Mouse (Mus musculus) limb, embryonic 11.5 days (tissue): ENCODE data around the gene Efl1. TPM values are rescaled to one million over a fixed set of nuclear protein-coding genes. Genes with fewer than 3 reads are reported as not detected.

Source experiments
- ATAC-seq: fragments of 200-750 bp; cut with Nextera tagmentation; 2 replicates; pipeline ENCODE4 v1.8.0; 2017; ENCODE audit warnings: low read depth; ENCODE audit not compliant: insufficient number of reproducible peaks, low FRiP score, low TSS enrichment
- DNase-seq: peaks from one replicate; pipeline ENCODE4 v3.0.0-alpha.2; 2015; ENCODE audit warnings: low spot score
- H3K27ac ChIP-seq: fragments of 300-500 bp; sonication (generic); replicated peaks from 2 replicates; pipeline ENCODE4 v1.5.1; 2014; ENCODE audit warnings: low read depth, mild to moderate bottlenecking, low read length
- H3K27me3 ChIP-seq: fragments of 300-500 bp; sonication (generic); 2 replicates; pipeline ENCODE4 v1.6.1; 2014; ENCODE audit warnings: mild to moderate bottlenecking, low read length, mixed read lengths; ENCODE audit not compliant: control insufficient read depth, insufficient read depth
- H3K36me3 ChIP-seq: fragments of 300-500 bp; sonication (generic); 2 replicates; pipeline ENCODE4 v1.6.1; 2014; ENCODE audit warnings: mild to moderate bottlenecking, low read length, moderate library complexity, mixed read lengths; ENCODE audit not compliant: control insufficient read depth, insufficient read depth
- H3K4me1 ChIP-seq: fragments of 300-500 bp; sonication (generic); 2 replicates; pipeline ENCODE4 v1.6.1; 2014; ENCODE audit warnings: low read length, mixed read lengths; ENCODE audit not compliant: control insufficient read depth, insufficient read depth
- H3K4me2 ChIP-seq: fragments of 300-500 bp; sonication (generic); 2 replicates; pipeline ENCODE4 v1.6.1; 2014; ENCODE audit warnings: low read depth, mild to moderate bottlenecking, moderate library complexity; ENCODE audit not compliant: severe bottlenecking
- H3K4me3 ChIP-seq: fragments of 300-500 bp; sonication (generic); 2 replicates; pipeline ENCODE4 v1.5.1; 2014; ENCODE audit warnings: low read depth, low read length
- H3K9ac ChIP-seq: fragments of 300-500 bp; sonication (generic); 2 replicates; pipeline ENCODE4 v1.6.1; 2014; ENCODE audit warnings: mild to moderate bottlenecking, low read length
- H3K9me3 ChIP-seq: fragments of 300-500 bp; sonication (generic); 2 replicates; pipeline ENCODE4 v1.6.1; 2016; ENCODE audit warnings: low read length; ENCODE audit not compliant: control insufficient read depth
- WGBS: fragments of 180-500 bp; shearing (Covaris S2); extraction: QIAGEN DNeasy Blood & Tissue Kit; methylation state at CpG from one replicate; pipeline ENCODE4 v1.1.7; 2014; 5-methylcytosine and 5-hydroxymethylcytosine counted together
- polyA plus RNA-seq: library from polyadenylated mRNA; unstranded; fragments of >200 nt; fragmentation: Nextera tagmentation; extraction: Ambion mirVana; gene quantifications from 2 replicates; pipeline ENCODE4 v1.2.1, GENCODE M21; 2014

Efl1 gene
- polyA plus RNA-seq, 1 experiment from 2014 or later, result 23.2 TPM

GRCm38 (mm10) chr7:82812186-82813155 lies 164.1 kb downstream of the Efl1 start:
- Histone ChIP-seq H3K9ac (no peak overlapping the region), H3K27me3 (no peaks in the 10 kb centered on the region), H3K27ac (no peak overlapping the region), H3K4me3 (no peak overlapping the region), H3K36me3 (no peaks in the 10 kb centered on the region), H3K4me1 (peaks cover 8% of the 10 kb centered on the region), H3K4me2 (no peak overlapping the region), H3K9me3 (no peaks in the 10 kb centered on the region)
- 89% methylated on average over 19 of the region's 19 CpGs for WGBS
- ATAC-seq (no peak), DNase-seq (no peak)

GRCm38 (mm10) chr7:82819541-82819940 lies 171.1 kb downstream of the Efl1 start:
- Histone ChIP-seq H3K4me3 (no peak overlapping the region), H3K9me3 (no peaks in the 10 kb centered on the region), H3K9ac (no peak overlapping the region), H3K36me3 (no peaks in the 10 kb centered on the region), H3K27me3 (no peaks in the 10 kb centered on the region), H3K27ac (no peak overlapping the region), H3K4me2 (no peak overlapping the region), H3K4me1 (no peaks in the 10 kb centered on the region)
- 94% methylated on average over 7 of the region's 7 CpGs for WGBS
- DNase-seq (no peak), ATAC-seq (no peak)

- H3K4me1 ChIP-seq, result no peaks in the 10 kb centered on the region
- no peak for DNase-seq
- H3K9me3 ChIP-seq, result no peaks in the 10 kb centered on the region
- no peak overlapping the region for H3K4me3 ChIP-seq
- WGBS, result 80% methylated on average over 4 of the region's 4 CpGs
- H3K27ac ChIP-seq, result no peak overlapping the region
- H3K36me3 ChIP-seq, result no peaks in the 10 kb centered on the region
- no peak for ATAC-seq
- no peak overlapping the region for H3K9ac ChIP-seq
- H3K4me2 ChIP-seq, result no peak overlapping the region
- H3K27me3 ChIP-seq, result no peaks in the 10 kb centered on the region
These were observed 172.2 kb downstream of the Efl1 start for GRCm38 (mm10) chr7:82820661-82821060.

- Histone ChIP-seq H3K36me3 (no peaks in the 10 kb centered on the region), H3K4me1 (no peaks in the 10 kb centered on the region), H3K27me3 (no peaks in the 10 kb centered on the region), H3K27ac (no peak overlapping the region), H3K4me2 (no peak overlapping the region), H3K9ac (no peak overlapping the region), H3K9me3 (no peaks in the 10 kb centered on the region), H3K4me3 (no peak overlapping the region)
- ATAC-seq (no peak), DNase-seq (no peak)
- 76% methylated on average over 3 of the region's 3 CpGs for whole genome bisulfite sequencing
These were observed 173.1 kb downstream of the Efl1 start for GRCm38 (mm10) chr7:82821501-82821900.

- Histone ChIP-seq H3K27me3 (no peaks in the 10 kb centered on the region), H3K9me3 (no peaks in the 10 kb centered on the region), H3K36me3 (no peaks in the 10 kb centered on the region), H3K4me3 (no peak overlapping the region), H3K9ac (no peak overlapping the region), H3K27ac (no peak overlapping the region), H3K4me1 (no peaks in the 10 kb centered on the region), H3K4me2 (no peak overlapping the region)
- ATAC-seq (no peak), DNase-seq (no peak)
- 84% methylated on average over 1 of the region's 1 CpGs for WGBS
These were observed 174.1 kb downstream of the Efl1 start for GRCm38 (mm10) chr7:82822528-82822927.

Other genes starting within 250 kb of the Efl1 start
- gene Saxo2, start 86 bp upstream of the Efl1 start, polyA plus RNA-seq, result 5.9 and 6.4 TPM in 2 replicates
- gene Mex3b, start 218.7 kb downstream of the Efl1 start, polyA plus RNA-seq, result 47.0 and 47.4 TPM in 2 replicates